Mouse (Mus musculus): ENCODE measurements around the gene Bank1. TPM values are rescaled to one million over a fixed set of nuclear protein-coding genes. Genes with fewer than 3 reads are reported as not detected.
"Not testable (repeated sequence)": the region's sequence is repeated elsewhere in the genome, so short reads cannot be mapped to it uniquely, and the experiment has no call there.

Bank1 gene
- polyA plus RNA-seq, 1 experiment: 2.8 TPM

DNA sequence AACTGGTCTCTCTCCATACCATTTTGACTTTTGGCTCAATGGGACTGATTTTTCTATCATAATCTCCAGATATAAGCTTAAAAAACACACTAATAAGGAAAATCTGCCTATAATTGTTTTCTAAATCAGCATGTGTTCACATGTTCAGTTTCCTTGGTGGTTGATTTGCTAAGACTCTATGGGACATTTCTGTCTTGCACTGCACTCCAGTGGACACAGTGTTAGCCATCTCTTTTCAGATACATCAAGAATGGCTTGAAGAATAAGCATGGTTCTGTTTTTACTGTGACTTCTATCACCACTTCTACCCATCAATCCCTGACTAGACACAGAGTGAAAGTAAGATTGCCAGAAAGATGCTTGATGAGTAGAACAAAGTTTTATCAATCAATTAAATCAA lies 4.2 kb upstream of the Bank1 start:
- H3K4me3 ChIP-seq (ENCODE audit: insufficient read depth, low read length): no peak overlapping the region
- TF ChIP-seq CTCF (IDR thresholded peaks at IDR 0.05; ENCODE audit: low read depth, low read length) (no peak), POLR2A (IDR thresholded peaks at IDR 0.05; ENCODE audit: borderline replicate concordance, low read depth, low read length) (no peak)
- no peak overlapping the region for H3K27ac ChIP-seq (ENCODE audit: insufficient read depth, low read depth, low read length)
- peaks cover 28% of the 10 kb centered on the region for H3K4me1 ChIP-seq (ENCODE audit: control insufficient read depth, insufficient read depth, low read length)

DNA sequence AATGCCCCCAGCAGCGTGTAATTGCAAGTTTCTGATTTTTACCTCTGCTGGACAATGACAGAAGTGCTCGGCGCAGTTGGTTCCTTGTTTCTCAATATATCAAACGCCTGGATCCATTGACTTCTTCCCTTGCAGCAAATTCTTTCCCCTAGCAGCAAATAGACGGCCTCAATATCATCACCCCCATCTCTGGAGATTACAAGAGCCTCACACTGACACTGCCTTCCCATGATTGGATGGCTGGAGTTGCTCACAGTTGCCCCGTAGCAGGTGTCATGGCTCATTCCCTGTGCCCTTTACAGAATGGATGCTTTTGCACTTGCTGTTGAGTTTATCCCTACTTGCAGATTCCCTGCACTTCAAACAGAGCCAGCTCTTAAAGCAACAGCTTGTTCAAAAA lies 3.3 kb upstream of the Bank1 start:
- no peak for TF ChIP-seq CTCF (IDR thresholded peaks at IDR 0.05; ENCODE audit: low read depth, low read length)
- TF ChIP-seq POLR2A (IDR thresholded peaks at IDR 0.05; ENCODE audit: borderline replicate concordance, low read depth, low read length): no peak
- Histone ChIP-seq H3K4me1 (ENCODE audit: control insufficient read depth, insufficient read depth, low read length) (peaks cover 28% of the 10 kb centered on the region), H3K27ac (ENCODE audit: insufficient read depth, low read depth, low read length) (no peak overlapping the region), H3K4me3 (ENCODE audit: insufficient read depth, low read length) (no peak overlapping the region)

DNA sequence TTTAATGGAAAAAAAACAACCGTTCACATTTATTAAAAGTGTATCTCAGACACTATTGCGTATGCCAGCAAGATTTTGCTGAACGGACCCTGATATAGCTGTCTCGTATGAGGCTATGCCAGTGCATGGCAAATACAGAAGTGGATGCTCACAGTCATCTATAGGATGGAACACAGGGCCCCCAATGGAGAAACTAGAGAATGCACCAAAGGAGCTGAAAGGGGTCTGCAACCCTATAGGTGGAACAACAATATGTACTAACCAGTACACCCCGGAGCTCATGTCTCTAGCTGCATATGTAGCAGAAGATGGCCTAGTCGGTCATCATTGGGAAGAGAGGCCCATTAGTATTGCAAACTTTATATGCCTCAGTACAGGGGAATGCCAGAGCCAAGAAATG lies 1.1 kb downstream of the Bank1 start:
- H3K4me3 ChIP-seq (ENCODE audit: insufficient read depth, low read length); H3K27ac ChIP-seq (ENCODE audit: insufficient read depth, low read depth, low read length): not testable (repeated sequence)
- peaks cover 28% of the 10 kb centered on the region for H3K4me1 ChIP-seq (ENCODE audit: control insufficient read depth, insufficient read depth, low read length)

DNA sequence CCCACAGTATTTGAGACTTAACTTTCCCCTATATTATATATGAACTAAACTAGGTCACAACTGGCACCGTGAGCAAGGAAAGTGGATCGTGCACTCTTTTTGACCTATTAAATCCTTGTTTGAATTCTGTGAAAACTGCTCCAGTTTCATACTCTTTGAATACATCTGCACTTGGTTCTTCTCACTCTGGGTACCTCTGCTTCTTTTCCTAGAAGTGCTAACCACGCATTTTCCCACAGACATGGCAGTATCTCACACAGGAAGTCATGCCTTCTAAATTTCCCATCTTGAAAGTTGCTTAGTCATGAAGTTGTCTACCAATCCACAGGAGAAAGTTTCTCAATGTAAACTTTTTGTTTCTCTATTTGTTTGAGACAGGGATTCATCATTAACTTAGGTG lies 3.9 kb downstream of the Bank1 start:
- H3K27ac ChIP-seq (ENCODE audit: insufficient read depth, low read depth, low read length): no peak overlapping the region
- H3K4me1 ChIP-seq (ENCODE audit: control insufficient read depth, insufficient read depth, low read length): peaks cover 18% of the 10 kb centered on the region
- TF ChIP-seq CTCF (IDR thresholded peaks at IDR 0.05; ENCODE audit: low read depth, low read length) (no peak), POLR2A (IDR thresholded peaks at IDR 0.05; ENCODE audit: borderline replicate concordance, low read depth, low read length) (no peak)
- no peak overlapping the region for H3K4me3 ChIP-seq (ENCODE audit: insufficient read depth, low read length)

DNA sequence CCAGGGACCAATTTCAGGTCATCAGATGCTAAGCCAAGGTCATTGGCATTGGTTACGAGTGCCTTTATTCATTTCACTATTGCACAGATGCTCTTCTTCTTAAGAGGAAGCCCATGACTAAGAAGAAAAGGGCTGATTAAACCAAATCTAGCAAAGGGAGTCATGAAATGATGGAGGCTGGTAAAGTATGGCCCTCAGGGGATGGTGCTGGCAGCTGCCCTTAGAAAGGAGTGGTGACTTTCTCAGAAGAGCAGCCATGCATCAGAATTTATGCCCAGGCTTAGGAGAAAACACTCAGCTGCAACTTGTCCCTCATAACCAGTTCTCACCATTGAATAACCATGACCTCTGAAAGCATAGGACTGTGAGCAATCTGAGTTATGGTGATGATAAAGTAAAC lies 17.4 kb downstream of the Bank1 start:
- Histone ChIP-seq H3K4me1 (ENCODE audit: control insufficient read depth, insufficient read depth, low read length) (no peaks in the 10 kb centered on the region; the same call in 1 of the 2 replicates), H3K4me3 (ENCODE audit: insufficient read depth, low read length) (no peak overlapping the region), H3K27ac (ENCODE audit: insufficient read depth, low read depth, low read length) (no peak overlapping the region)
- TF ChIP-seq CTCF (IDR thresholded peaks at IDR 0.05; ENCODE audit: low read depth, low read length) (no peak), POLR2A (IDR thresholded peaks at IDR 0.05; ENCODE audit: borderline replicate concordance, low read depth, low read length) (no peak)

DNA sequence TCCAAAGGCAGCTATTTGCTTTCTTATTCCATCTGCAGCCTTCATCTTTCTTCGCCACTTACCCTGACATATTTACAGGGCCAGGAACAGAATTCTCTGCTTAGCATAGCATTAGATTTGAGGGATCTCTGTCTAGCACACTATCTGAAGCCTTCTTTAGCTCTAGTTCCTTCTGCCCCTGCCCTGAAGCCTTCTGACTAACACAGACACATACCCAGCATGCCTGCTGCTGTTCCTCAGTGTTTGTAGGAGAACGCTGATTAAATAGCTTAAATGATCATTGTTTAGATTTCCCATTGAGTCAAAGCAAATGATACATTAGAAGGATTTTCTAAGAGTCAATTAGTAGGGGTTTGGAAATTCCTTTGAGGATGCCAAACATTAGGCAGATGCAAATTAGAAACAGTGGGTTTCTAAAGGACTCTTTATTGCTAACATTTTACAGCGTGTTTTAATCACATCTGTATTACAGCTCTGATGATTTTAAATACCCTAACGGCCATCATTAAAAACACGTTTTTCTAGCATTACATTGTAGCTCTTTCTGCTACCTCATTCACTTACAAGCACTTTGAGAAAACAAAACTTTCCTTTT lies 19.2 kb downstream of the Bank1 start:
- no peak overlapping the region for H3K4me3 ChIP-seq (ENCODE audit: insufficient read depth, low read length)
- H3K27ac ChIP-seq (ENCODE audit: insufficient read depth, low read depth, low read length): no peak overlapping the region
- H3K4me1 ChIP-seq (ENCODE audit: control insufficient read depth, insufficient read depth, low read length): no peaks in the 10 kb centered on the region; the same call in 1 of the 2 replicates
- TF ChIP-seq POLR2A (IDR thresholded peaks at IDR 0.05; ENCODE audit: borderline replicate concordance, low read depth, low read length): no peak
- no peak for TF ChIP-seq CTCF (IDR thresholded peaks at IDR 0.05; ENCODE audit: low read depth, low read length)

DNA sequence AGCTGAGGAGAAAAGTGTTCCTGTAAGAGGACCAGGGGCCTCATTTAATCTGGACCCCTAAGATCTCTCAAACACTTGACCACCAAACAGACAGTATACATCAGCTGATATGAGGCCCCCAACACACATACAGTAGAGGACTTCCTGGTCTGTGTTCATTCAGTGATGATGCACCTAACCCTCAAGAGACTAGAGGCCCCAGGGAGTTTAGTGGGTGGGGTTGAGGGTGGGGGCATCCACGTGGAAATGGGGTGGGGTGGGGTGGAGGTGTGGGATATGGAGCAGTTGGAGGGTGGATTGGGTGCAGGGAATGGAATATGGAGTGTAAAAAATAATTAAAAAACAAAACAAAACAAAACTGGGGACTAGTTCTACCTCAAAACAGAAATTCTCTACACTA lies 23.3 kb downstream of the Bank1 start:
- Histone ChIP-seq H3K4me3 (ENCODE audit: insufficient read depth, low read length) (no peak overlapping the region), H3K27ac (ENCODE audit: insufficient read depth, low read depth, low read length) (no peak overlapping the region), H3K4me1 (ENCODE audit: control insufficient read depth, insufficient read depth, low read length) (no peaks in the 10 kb centered on the region)
- TF ChIP-seq CTCF (IDR thresholded peaks at IDR 0.05; ENCODE audit: low read depth, low read length) (no peak), POLR2A (IDR thresholded peaks at IDR 0.05; ENCODE audit: borderline replicate concordance, low read depth, low read length) (no peak)

DNA sequence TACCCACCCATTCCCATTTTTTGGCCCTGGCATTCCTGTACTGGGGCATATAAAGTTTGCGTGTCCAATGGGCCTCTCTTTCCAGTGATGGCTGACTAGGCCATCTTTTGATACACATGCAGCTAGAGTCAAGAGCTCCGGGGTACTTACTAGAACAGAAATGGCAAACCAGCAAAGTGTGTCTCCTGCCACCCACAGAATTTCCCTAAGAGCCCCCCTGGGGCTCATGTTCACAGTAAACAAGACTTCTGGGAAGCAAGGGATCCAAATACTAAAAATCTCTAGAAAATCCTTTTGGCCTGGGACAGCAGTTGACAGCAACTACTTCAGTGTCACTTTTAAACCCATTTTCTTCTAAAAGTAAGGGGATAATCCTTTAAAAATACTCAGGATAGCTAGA lies 25.1 kb downstream of the Bank1 start:
- H3K4me3 ChIP-seq (ENCODE audit: insufficient read depth, low read length); H3K4me1 ChIP-seq (ENCODE audit: control insufficient read depth, insufficient read depth, low read length); H3K27ac ChIP-seq (ENCODE audit: insufficient read depth, low read depth, low read length): not testable (repeated sequence)

DNA sequence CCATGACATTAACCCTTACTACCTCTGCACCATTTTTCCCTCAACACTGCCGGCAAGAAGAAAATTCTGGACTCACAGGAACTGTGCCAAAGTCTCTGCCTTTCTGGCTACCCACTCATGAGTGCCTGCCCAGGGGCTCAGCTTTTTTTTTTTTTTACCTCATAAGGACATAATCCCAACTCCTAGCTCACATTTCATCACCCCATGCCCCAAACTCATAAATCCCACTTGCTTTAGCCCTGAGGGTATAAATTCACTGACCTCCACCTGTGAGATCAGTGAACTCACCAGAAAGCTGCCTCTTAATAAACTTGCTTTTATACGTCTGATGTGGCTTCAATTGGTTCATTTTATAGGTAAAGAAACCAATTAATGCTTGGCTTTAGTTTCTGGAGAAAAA lies 28.5 kb downstream of the Bank1 start:
- TF ChIP-seq CTCF (IDR thresholded peaks at IDR 0.05; ENCODE audit: low read depth, low read length) (no peak), POLR2A (IDR thresholded peaks at IDR 0.05; ENCODE audit: borderline replicate concordance, low read depth, low read length) (no peak)
- Histone ChIP-seq H3K4me1 (ENCODE audit: control insufficient read depth, insufficient read depth, low read length) (no peaks in the 10 kb centered on the region), H3K4me3 (ENCODE audit: insufficient read depth, low read length) (no peak overlapping the region), H3K27ac (ENCODE audit: insufficient read depth, low read depth, low read length) (no peak overlapping the region)

DNA sequence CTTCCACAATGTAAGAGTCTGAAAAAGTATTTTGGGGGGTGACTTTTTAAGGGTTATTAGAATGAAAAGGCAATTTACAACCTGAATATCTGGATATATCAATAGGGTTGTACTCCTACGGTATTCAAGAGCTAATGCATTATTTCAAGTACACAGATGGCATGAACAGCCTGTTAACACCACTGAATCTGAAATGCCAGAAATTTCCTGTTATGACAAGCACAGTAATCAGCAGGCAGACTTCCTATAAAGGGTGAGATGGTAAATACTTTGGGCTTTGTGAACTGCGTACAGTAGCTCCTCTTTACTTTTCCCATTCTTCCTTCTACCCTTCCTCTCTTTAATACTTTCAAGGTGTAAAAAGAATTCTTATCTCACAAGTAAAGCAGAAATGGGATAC lies 30.6 kb downstream of the Bank1 start:
- H3K4me3 ChIP-seq (ENCODE audit: insufficient read depth, low read length): no peak overlapping the region
- no peak for TF ChIP-seq POLR2A (IDR thresholded peaks at IDR 0.05; ENCODE audit: borderline replicate concordance, low read depth, low read length)
- no peak for TF ChIP-seq CTCF (IDR thresholded peaks at IDR 0.05; ENCODE audit: low read depth, low read length)
- no peaks in the 10 kb centered on the region for H3K4me1 ChIP-seq (ENCODE audit: control insufficient read depth, insufficient read depth, low read length)
- H3K27ac ChIP-seq (ENCODE audit: insufficient read depth, low read depth, low read length): no peak overlapping the region

DNA sequence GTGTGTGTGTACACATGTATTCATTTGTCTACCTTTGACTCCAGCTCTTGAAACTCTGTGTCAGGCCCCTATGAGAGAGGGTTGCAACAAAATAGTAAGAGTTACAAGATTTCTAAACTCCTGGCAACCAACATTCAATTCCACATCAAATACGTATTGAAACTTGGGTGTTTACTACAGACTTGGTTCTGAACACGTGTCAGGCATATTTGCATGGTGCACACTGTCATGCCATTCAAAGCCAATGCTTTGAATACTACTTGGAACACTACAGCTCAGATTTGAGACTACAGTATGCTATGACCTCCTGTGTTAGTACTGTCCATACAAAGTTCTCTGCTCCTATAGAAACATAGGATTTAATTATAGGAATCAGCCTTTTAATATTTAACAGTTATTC lies 38.0 kb downstream of the Bank1 start:
- no peak overlapping the region for H3K4me3 ChIP-seq (ENCODE audit: insufficient read depth, low read length)
- no peaks in the 10 kb centered on the region for H3K4me1 ChIP-seq (ENCODE audit: control insufficient read depth, insufficient read depth, low read length)
- TF ChIP-seq CTCF (IDR thresholded peaks at IDR 0.05; ENCODE audit: low read depth, low read length) (no peak), POLR2A (IDR thresholded peaks at IDR 0.05; ENCODE audit: borderline replicate concordance, low read depth, low read length) (no peak)
- H3K27ac ChIP-seq (ENCODE audit: insufficient read depth, low read depth, low read length): no peak overlapping the region
